Mouse (Mus musculus) heart, postnatal 0 days (tissue): ENCODE results near the gene Zbed4.

ENCODE experiments used
- CTCF ChIP-seq: IDR thresholded peaks from 2 replicates; pipeline ENCODE4 v1.5.1; 2016; ENCODE audit warnings: antibody characterized with exemption, control low read depth, low read depth
- EP300 ChIP-seq: IDR thresholded peaks from 2 replicates; pipeline ENCODE4 v1.6.1; 2016; ENCODE audit warnings: antibody characterized with exemption, low read depth

DNA sequence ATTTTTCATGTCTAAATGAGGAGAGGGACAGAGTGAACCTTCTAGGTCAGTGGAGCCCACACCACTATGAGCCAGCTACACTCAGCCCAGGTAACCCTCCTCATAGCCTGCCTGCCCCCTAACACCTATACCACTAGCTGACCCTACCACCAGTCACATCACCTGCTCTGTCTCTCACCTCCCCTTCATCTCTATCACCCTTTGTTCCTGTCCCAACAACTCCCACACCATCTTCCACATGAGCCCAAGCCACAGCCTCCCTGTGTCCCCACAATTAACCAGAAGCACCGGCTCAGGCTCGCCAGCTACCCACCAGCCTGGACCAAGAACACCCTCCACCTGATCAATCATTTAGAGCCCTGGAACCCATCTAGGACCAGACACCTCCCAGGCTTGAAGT, 58.9 kb downstream of the Zbed4 start:
- TF ChIP-seq CTCF (no peak), EP300 (no peak)
